Mouse (Mus musculus) c-Kit-negative CD71-positive TER-119-positive erythroid progenitor cells, embryonic 14.5 days (primary cell): ENCODE data around the gene Fam155a.
"Not testable (repeated sequence)": the region's sequence is repeated elsewhere in the genome, so short reads cannot be mapped to it uniquely, and the experiment has no call there.

Source experiments
- DNase-seq: peaks from one replicate; pipeline ENCODE4 v3.0.0-alpha.2; 2013; ENCODE audit warnings: low read depth, low spot score

Fam155a gene

GRCm38 (mm10) chr8:9770999-9771605, at the start of gene Fam155a:
Gene Fam155a, minus strand, starts transcription at chr8:9771161.
- DNase-seq: no peak

- DNase-seq: no peak
Observed at GRCm38 (mm10) chr8:9813273-9813946, 42.4 kb upstream of the Fam155a start.

- DNase-seq: no peak
Observed at GRCm38 (mm10) chr8:9810955-9811530, 40.1 kb upstream of the Fam155a start.

GRCm38 (mm10) chr8:9808596-9808995, 37.6 kb upstream of the Fam155a start:
- DNase-seq: no peak

- DNase-seq: no peak
Observed at GRCm38 (mm10) chr8:9805676-9806075, 34.7 kb upstream of the Fam155a start.

GRCm38 (mm10) chr8:9800346-9800745, 29.4 kb upstream of the Fam155a start:
- not testable (repeated sequence) for DNase-seq

GRCm38 (mm10) chr8:9799923-9800322, 29.0 kb upstream of the Fam155a start:
- DNase-seq: no peak

GRCm38 (mm10) chr8:9797514-9797913, 26.6 kb upstream of the Fam155a start:
- no peak for DNase-seq

- DNase-seq: no peak
Observed at GRCm38 (mm10) chr8:9795724-9796123, 24.8 kb upstream of the Fam155a start.

- DNase-seq: no peak
Observed at GRCm38 (mm10) chr8:9793351-9793750, 22.4 kb upstream of the Fam155a start.

GRCm38 (mm10) chr8:9780332-9780731, 9.4 kb upstream of the Fam155a start:
- no peak for DNase-seq

GRCm38 (mm10) chr8:9778148-9778547, 7.2 kb upstream of the Fam155a start:
- DNase-seq: no peak

- no peak for DNase-seq
Observed at GRCm38 (mm10) chr8:9776818-9777217, 5.9 kb upstream of the Fam155a start.

GRCm38 (mm10) chr8:9772519-9772840, 1.5 kb upstream of the Fam155a start:
- DNase-seq: no peak

GRCm38 (mm10) chr8:9771606-9772518, 901 bp upstream of the Fam155a start:
- DNase-seq: no peak

- DNase-seq: no peak
Observed at GRCm38 (mm10) chr8:9770261-9770998, 531 bp downstream of the Fam155a start.

GRCm38 (mm10) chr8:9769061-9769460, 1.9 kb downstream of the Fam155a start:
- DNase-seq: no peak

GRCm38 (mm10) chr8:9735169-9735568, 35.8 kb downstream of the Fam155a start:
- DNase-seq: no peak

- no peak for DNase-seq
Observed at GRCm38 (mm10) chr8:9709791-9710190, 61.2 kb downstream of the Fam155a start.

- DNase-seq: no peak
Observed at GRCm38 (mm10) chr8:9707433-9707832, 63.5 kb downstream of the Fam155a start.

GRCm38 (mm10) chr8:9694794-9695193, 76.2 kb downstream of the Fam155a start:
- no peak for DNase-seq
